Mouse (Mus musculus) neural tube, embryonic 14.5 days (tissue): ENCODE results near the gene Ankrd42. TPM values are rescaled to one million over a fixed set of nuclear protein-coding genes. Genes with fewer than 3 reads are reported as not detected.

ENCODE experiments used
- ATAC-seq: fragments of 200-750 bp; cut with Nextera tagmentation; 2 replicates; pipeline ENCODE4 v1.8.0; 2017; ENCODE audit warnings: low read depth, mild to moderate bottlenecking, moderate TSS enrichment, moderate library complexity
- H3K27ac ChIP-seq: fragments of 300-500 bp; sonication (generic); 2 replicates; pipeline ENCODE4 v1.5.1; 2014; ENCODE audit warnings: low read depth, mild to moderate bottlenecking, control low read depth, low read length, moderate library complexity, mixed read lengths
- H3K27me3 ChIP-seq: fragments of 300-500 bp; sonication (generic); 2 replicates; pipeline ENCODE4 v1.6.1; 2014; ENCODE audit warnings: low read length; ENCODE audit not compliant: control insufficient read depth, insufficient read depth
- H3K36me3 ChIP-seq: fragments of 300-500 bp; sonication (generic); 2 replicates; pipeline ENCODE4 v1.6.1; 2014; ENCODE audit warnings: low read length, mixed read lengths; ENCODE audit not compliant: control insufficient read depth, insufficient read depth
- H3K4me1 ChIP-seq: fragments of 300-500 bp; sonication (generic); 2 replicates; pipeline ENCODE4 v1.6.1; 2014; ENCODE audit warnings: low read length; ENCODE audit not compliant: control insufficient read depth, insufficient read depth
- H3K4me2 ChIP-seq: fragments of 300-500 bp; sonication (generic); 2 replicates; pipeline ENCODE4 v1.6.1; 2014; ENCODE audit warnings: mild to moderate bottlenecking, low read depth, low read length, control low read depth
- H3K4me3 ChIP-seq: fragments of 300-500 bp; sonication (generic); 2 replicates; pipeline ENCODE4 v1.5.1; 2014; ENCODE audit warnings: low read depth, low read length, control low read depth, mixed read lengths
- H3K9ac ChIP-seq: fragments of 300-500 bp; sonication (generic); replicated peaks from 2 replicates; pipeline ENCODE4 v1.6.1; 2014; ENCODE audit warnings: low read depth, mild to moderate bottlenecking, control low read depth, low read length, mixed read lengths
- H3K9me3 ChIP-seq: fragments of 300-500 bp; sonication (generic); 2 replicates; pipeline ENCODE4 v1.6.1; 2016; ENCODE audit warnings: low read length; ENCODE audit not compliant: control insufficient read depth
- WGBS: fragments of 180-500 bp; shearing (Covaris S2); extraction: QIAGEN DNeasy Blood & Tissue Kit; methylation state at CpG from one replicate; pipeline ENCODE4 v1.1.7; 2014; 5-methylcytosine and 5-hydroxymethylcytosine counted together
- polyA plus RNA-seq: library from polyadenylated mRNA; unstranded; fragments of >200 nt; fragmentation: Nextera tagmentation; extraction: Ambion mirVana; gene quantifications from 2 replicates; pipeline ENCODE4 v1.2.1, GENCODE M21; 2014

The Ankrd42 gene
- 16.5 and 17.8 TPM in 2 replicates for polyA plus RNA-seq

DNA sequence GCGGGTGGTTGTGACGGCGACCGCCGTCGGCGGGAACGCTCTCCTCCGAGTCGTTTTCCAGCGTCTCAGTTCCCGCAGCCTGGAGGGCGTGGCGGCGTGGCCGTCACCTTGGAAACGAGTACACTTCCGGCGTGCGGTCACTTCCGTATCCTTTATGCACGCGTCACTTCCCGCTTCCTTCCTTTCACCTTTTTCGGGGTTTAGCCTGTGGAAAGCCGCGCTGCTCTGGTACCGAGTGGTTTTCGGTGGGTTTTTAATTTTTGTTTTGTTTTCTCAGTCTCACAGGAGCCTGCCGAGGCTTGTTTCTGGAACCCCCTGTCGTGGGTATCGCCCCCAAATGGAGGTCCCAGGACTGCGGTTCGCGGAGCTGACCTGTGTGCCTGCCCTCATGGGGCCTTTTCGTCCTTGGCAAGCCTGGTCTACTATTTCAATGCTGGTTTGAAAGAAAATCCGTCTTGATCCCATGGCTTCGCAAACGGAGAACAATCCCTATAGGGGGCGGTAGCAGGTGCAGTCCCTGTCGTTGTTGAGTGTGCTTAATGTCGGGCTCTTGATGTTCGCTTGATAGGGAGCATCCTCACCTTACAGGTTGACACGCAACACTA, at the start of gene Ankrd42:
Ankrd42 (minus strand) TSS at position 122 of the 605 bp plus-strand sequence.
- peaks cover 16% of the 10 kb centered on the region for H3K4me1 ChIP-seq
- WGBS = under 1% methylated on average over 44 of the region's 44 CpGs
- peak within 1 kb of the TSS; percentile 98 for H3K4me2 ChIP-seq
- H3K9ac ChIP-seq = peak within 1 kb of the TSS; percentile 64
- 0 out of 2 replicates have a peak, but pooled peaks cover 3% of the 10 kb centered on the region for H3K36me3 ChIP-seq
- peak within 1 kb of the TSS; percentile 73 for H3K27ac ChIP-seq
- ATAC-seq = peak; percentile 99
- no peaks in the 10 kb centered on the region for H3K9me3 ChIP-seq
- peak within 1 kb of the TSS; percentile 85 for H3K4me3 ChIP-seq
- no peaks in the 10 kb centered on the region for H3K27me3 ChIP-seq

DNA sequence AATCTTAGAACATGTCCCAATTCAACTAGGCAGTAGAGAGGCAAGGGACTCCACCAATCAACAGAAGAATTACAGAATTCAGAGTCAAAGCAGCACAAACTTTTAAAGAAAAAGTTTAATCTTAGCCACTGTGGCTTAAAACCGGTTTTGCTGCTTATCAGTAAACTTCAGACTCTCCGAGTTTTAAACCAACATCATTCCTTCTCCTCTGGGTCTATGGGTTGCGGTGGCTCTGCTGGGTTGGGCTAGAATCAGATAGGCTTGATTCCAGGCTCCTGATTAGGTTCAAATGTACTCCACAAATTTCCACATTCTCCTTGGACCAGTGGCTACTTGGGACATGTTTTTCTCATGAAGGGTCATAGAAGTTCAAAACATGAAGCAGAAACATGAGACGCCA, 40.4 kb upstream of the Ankrd42 start:
- H3K4me1 ChIP-seq = no peaks in the 10 kb centered on the region
- no peak overlapping the region for H3K27ac ChIP-seq
- H3K9me3 ChIP-seq = no peaks in the 10 kb centered on the region
- H3K27me3 ChIP-seq = no peaks in the 10 kb centered on the region
- H3K4me2 ChIP-seq = no peak overlapping the region
- no peaks in the 10 kb centered on the region for H3K36me3 ChIP-seq
- no peak for ATAC-seq
- WGBS = 80% methylated on average over 4 of the region's 4 CpGs
- H3K9ac ChIP-seq = no peak overlapping the region
- H3K4me3 ChIP-seq = no peak overlapping the region

DNA sequence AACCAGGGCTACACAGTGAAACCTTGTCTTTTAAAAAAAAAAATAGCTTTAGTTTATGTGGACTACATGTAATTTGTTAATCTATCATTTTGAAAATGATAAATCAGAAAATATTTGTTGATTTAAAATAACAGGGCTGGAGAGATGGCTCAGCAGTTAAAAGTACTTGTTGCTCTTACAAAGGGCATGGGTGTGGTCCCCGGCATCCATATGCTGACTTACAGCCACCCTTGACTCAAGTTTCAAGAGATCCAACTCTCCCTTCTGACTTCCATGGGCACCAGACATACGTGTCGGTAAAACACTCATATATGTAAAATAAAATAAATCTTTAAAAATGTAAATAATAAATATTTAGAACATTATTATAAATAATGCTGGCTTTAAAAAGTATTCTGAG, 38.2 kb upstream of the Ankrd42 start:
- no peaks in the 10 kb centered on the region for H3K4me1 ChIP-seq
- no peak overlapping the region for H3K27ac ChIP-seq
- H3K4me3 ChIP-seq = no peak overlapping the region
- WGBS = 92% methylated on average over 3 of the region's 3 CpGs
- no peak overlapping the region for H3K9ac ChIP-seq
- no peaks in the 10 kb centered on the region for H3K36me3 ChIP-seq
- H3K9me3 ChIP-seq = no peaks in the 10 kb centered on the region
- no peak overlapping the region for H3K4me2 ChIP-seq
- H3K27me3 ChIP-seq = no peaks in the 10 kb centered on the region
- no peak for ATAC-seq

DNA sequence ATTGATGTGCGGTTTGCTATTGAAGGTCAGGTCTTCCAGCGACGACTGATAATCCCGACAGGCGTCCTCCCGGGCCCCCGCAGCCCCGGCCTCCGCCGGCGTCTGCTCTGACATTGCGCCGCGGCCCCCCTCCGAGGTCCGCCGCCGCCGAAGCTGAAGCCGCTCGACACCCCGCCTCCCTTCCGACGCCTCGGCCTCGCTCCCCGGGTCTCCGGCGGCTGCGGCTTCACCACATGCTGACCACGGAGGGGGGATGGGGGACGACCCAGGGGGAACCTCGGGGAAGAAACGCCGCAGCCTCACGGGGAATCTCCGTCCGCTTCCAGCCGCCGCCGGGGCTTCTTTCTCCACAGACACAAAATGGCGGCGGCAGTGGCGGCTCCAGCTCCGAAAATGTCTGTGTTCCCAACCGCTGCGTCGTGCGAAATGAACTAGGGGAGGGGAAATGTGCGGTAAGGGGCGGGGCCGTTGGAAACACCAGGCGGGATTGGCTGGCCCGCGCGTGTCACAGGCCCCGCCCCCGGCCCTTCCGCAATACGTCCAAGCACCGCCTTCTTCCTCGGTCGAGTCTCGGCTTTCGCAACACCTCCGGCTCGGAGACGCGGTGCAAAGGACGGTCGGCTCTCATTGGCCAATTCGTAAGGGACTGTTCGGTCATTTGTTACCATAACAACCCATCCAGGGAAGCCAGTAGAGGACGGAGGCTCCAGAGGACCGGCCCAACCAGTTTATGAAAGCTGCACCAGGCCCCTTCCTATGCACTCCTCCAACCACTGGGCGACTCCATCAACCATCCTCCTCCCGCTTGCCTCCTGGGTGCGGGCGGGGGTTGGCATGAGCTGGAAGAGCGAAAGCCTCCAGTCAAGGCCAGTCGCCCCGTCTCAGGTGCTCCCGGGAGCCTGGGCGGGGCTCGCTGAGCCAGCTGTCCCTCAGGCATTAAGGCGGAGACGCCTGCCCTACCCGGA, 32.8 kb upstream of the Ankrd42 start, which contains the start of gene Pcf11:
Pcf11 (minus strand) TSS at position 428 of the 965 bp plus-strand sequence.
- no peaks in the 10 kb centered on the region for H3K36me3 ChIP-seq
- peak; percentile 99 for ATAC-seq
- no peaks in the 10 kb centered on the region for H3K9me3 ChIP-seq
- under 1% methylated on average over 87 of the region's 88 CpGs for WGBS
- H3K27me3 ChIP-seq = no peaks in the 10 kb centered on the region
- peak within 1 kb of the TSS; percentile 97 for H3K4me3 ChIP-seq
- H3K27ac ChIP-seq = peak within 1 kb of the TSS; percentile 98
- peaks cover 16% of the 10 kb centered on the region for H3K4me1 ChIP-seq
- H3K4me2 ChIP-seq = peak within 1 kb of the TSS; percentile 87
- H3K9ac ChIP-seq = peak within 1 kb of the TSS; percentile 97

DNA sequence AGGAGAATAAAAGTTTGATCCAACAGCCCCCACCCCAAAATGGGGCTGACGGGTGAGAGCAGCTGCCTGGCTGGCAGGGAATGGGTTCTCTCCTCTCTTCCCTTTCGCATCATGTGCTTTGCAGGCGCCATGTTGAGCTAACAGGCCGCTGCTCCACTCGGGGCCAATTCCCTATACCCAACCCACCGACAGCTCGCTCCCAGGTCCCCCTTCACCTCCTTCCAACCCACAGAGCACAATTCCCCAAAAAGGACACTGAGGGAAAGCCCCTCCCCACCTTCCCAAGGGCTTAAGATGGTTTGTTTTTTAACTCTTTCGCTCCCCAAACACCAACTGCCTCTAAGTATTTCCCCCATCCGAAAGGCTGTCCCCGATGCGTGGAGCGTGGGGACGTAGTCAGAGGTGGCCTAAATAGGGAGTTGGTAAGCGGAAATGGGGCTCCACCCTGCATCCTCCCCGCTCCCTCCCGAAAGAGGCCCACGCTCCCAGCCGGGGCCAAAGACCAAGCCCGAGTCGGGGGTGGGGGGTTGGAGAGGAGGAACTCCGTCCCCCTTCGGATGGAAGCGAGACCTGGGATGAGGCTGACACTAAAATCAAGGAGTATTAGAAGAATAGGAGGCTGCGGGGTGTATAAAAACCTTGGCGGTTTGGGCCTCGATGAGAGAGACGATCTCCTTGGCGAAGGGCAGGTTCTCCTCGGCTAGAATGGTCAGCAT, 32.0 kb upstream of the Ankrd42 start:
- peak overlapping the region; percentile 98 for H3K27ac ChIP-seq
- no peaks in the 10 kb centered on the region for H3K9me3 ChIP-seq
- ATAC-seq = peak; percentile 10; the same call in 1 of the 2 replicates
- WGBS = under 1% methylated on average over 29 of the region's 29 CpGs
- H3K9ac ChIP-seq = peak overlapping the region; percentile 97
- peak overlapping the region; percentile 87 for H3K4me2 ChIP-seq
- H3K36me3 ChIP-seq = no peaks in the 10 kb centered on the region
- H3K27me3 ChIP-seq = no peaks in the 10 kb centered on the region
- H3K4me3 ChIP-seq = peak overlapping the region; percentile 97
- peaks cover 16% of the 10 kb centered on the region for H3K4me1 ChIP-seq

DNA sequence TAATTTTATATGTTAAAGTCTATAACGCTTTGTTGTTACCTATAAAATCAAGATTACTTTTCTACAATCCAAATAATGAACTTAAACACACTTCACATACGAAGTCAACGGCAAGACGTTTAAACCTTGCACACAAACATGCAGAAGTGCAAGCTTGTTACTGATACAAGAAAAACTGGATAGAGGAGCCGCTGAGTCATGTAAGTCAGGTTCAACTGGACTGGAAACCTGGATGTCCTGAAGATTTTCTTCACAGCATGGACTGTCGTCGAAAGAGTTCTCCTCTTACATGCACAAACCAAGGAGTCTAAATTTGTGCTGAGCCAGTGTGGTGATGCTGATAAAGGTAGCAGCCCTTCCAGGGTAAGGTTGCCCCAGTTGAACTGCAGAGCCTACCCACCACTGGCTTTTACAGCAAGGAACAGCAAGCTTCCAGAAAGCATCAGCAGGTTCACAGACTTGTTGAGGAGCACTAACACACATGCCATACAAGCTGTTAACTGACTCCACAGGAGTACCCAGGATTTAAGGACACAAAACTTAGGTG, 29.4 kb upstream of the Ankrd42 start:
- ATAC-seq = no peak
- peak overlapping the region; percentile 87; the same call in 1 of the 2 replicates for H3K4me2 ChIP-seq
- no peak overlapping the region for H3K9ac ChIP-seq
- 89% methylated on average over 7 of the region's 7 CpGs for WGBS
- no peaks in the 10 kb centered on the region for H3K9me3 ChIP-seq
- peaks cover 16% of the 10 kb centered on the region for H3K4me1 ChIP-seq
- no peaks in the 10 kb centered on the region for H3K27me3 ChIP-seq
- no peak overlapping the region for H3K27ac ChIP-seq
- H3K4me3 ChIP-seq = no peak overlapping the region
- peaks cover 8% of the 10 kb centered on the region for H3K36me3 ChIP-seq

DNA sequence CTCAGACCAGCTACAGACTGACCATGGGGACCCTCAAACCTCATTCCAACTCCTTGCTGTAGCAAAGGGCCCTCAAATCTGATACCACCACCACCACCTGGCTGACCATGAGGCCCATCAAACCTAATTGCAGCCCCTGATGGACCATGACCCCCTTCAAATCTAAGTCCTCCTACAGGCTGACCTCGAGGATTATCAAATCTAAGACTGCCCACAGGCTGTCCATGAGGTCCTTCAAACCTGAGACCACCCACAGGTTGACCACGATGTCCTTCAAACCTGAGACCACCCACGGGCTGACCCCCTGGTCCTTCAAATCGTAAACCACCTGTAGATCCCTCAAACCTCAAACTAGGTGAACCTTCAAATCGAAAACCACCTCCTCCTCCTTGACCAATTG, 21.1 kb upstream of the Ankrd42 start:
- Histone ChIP-seq H3K36me3 (peaks cover 58% of the 10 kb centered on the region), H3K9me3 (no peaks in the 10 kb centered on the region), H3K4me2 (no peak overlapping the region), H3K27me3 (no peaks in the 10 kb centered on the region), H3K4me1 (peaks cover 4% of the 10 kb centered on the region; the same call in 1 of the 2 replicates), H3K27ac (no peak overlapping the region), H3K4me3 (no peak overlapping the region), H3K9ac (no peak overlapping the region)
- 96% methylated on average over 5 of the region's 5 CpGs for WGBS
- no peak for ATAC-seq

DNA sequence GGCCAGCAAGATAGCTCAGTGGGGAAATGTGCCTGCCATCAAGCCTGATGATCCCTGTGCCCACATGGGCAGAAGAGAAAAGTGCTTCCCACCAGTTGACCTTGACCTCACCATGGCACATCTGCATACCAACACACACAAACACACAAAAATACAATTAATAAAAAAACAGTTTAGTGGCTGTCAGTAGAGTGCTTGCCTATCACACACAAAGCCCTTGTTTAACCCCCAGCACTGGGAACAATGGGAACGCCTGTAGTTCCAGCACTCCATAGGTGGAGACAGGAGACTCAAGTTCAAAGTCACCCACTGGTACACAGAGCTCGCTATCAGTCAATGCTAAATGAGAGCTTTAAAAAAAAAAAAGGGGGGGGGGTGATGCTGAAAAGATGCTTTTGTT, 19.4 kb upstream of the Ankrd42 start:
- ATAC-seq = no peak
- Histone ChIP-seq H3K27ac (no peak overlapping the region), H3K36me3 (peaks cover 51% of the 10 kb centered on the region), H3K4me1 (peaks cover 4% of the 10 kb centered on the region; the same call in 1 of the 2 replicates), H3K4me3 (no peak overlapping the region), H3K9ac (no peak overlapping the region), H3K4me2 (no peak overlapping the region), H3K9me3 (no peaks in the 10 kb centered on the region), H3K27me3 (no peaks in the 10 kb centered on the region)
- WGBS = 79% methylated on average over 2 of the region's 2 CpGs
